Mouse (Mus musculus) E14TG2a.4 (cell line): ENCODE data around the gene Cd276.

Source experiments
- CTCF ChIP-seq: conservative IDR thresholded peaks from 2 replicates; pipeline ENCODE4 v1.5.1; 2014; ENCODE audit warnings: low read length
- NANOG ChIP-seq: IDR thresholded peaks from 2 replicates; pipeline ENCODE4 v1.6.1; 2014; ENCODE audit warnings: borderline replicate concordance, low read length, mixed read lengths

DNA sequence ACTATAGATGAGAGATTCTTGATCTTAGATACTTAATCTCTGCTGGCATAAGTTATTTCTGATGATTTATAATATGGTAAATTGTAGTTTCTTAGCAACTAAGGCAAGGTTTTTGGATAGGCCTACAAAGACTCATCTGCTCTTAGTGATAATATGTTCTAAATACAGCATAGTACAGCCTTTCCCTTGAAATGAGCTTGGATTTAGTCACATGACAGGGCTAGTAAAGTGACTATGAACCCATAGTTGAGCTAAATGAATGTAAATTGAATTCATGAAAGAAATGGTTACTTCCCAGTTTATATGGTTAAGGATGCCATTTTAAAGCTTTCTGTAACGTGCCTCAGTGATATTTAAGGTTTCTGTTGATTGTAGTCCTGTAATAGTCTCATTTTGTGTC lies 29.1 kb upstream of the Cd276 start:
- TF ChIP-seq CTCF (no peak), NANOG (no peak)
